Mouse (Mus musculus) MEL (cell line): Measurements from ENCODE around the gene Ube4a.
"Not testable (repeated sequence)": the region's sequence is repeated elsewhere in the genome, so short reads cannot be mapped to it uniquely, and the experiment has no call there.

Experiments used
- CTCF ChIP-seq, 3 experiments: IDR thresholded peaks in 2 of 3; conservative IDR thresholded peaks in 1 of 3; 2 replicates each; pipeline ENCODE4 v1.5.1; 2011 to 2012; ENCODE audit warnings: low read length in 3 of 3, low read depth in 2 of 3, mild to moderate bottlenecking in 2 of 3, improper control_type of control experiment in 1 of 3, inconsistent platforms in 1 of 3, mixed read lengths in 1 of 3, moderate library complexity in 1 of 3; ENCODE audit not compliant: control insufficient read depth in 1 of 3, insufficient read depth in 1 of 3, poor library complexity in 1 of 3, severe bottlenecking in 1 of 3
- E2F4 ChIP-seq: IDR thresholded peaks from 2 replicates; pipeline ENCODE4 v1.6.1; 2011; ENCODE audit warnings: low read depth, low read length, improper control_type of control experiment, borderline replicate concordance
- ELF1 ChIP-seq: IDR thresholded peaks from 2 replicates; pipeline ENCODE4 v1.6.1; 2014; ENCODE audit warnings: low read depth, mild to moderate bottlenecking, inconsistent platforms, low read length, improper control_type of control experiment, moderate library complexity
- MAX ChIP-seq: IDR thresholded peaks from 2 replicates; pipeline ENCODE4 v1.6.1; 2011; ENCODE audit warnings: low read length, improper control_type of control experiment
- NRF1 ChIP-seq: IDR thresholded peaks from 2 replicates; pipeline ENCODE4 v1.6.1; 2014; ENCODE audit warnings: low read depth, mild to moderate bottlenecking, inconsistent platforms, low read length, improper control_type of control experiment, moderate library complexity; ENCODE audit not compliant: poor library complexity, insufficient read depth, severe bottlenecking
- POLR2A ChIP-seq, 2 experiments: IDR thresholded peaks; 2 replicates each; pipeline ENCODE4 v1.6.1; 2011 to 2012; ENCODE audit warnings: low read length in 2 of 2, mild to moderate bottlenecking in 2 of 2, control low read depth in 1 of 2, improper control_type of control experiment in 1 of 2, low read depth in 1 of 2, moderate library complexity in 1 of 2; ENCODE audit not compliant: control insufficient read depth in 1 of 2, insufficient read depth in 1 of 2, poor library complexity in 1 of 2
- POLR2AphosphoS2 ChIP-seq: IDR thresholded peaks from 2 replicates; pipeline ENCODE4 v1.6.1; 2011; ENCODE audit warnings: low read length, improper control_type of control experiment
- RCOR1 ChIP-seq: IDR thresholded peaks from 2 replicates; pipeline ENCODE4 v1.6.1; 2012; ENCODE audit warnings: low read depth, mild to moderate bottlenecking, inconsistent platforms, low read length, improper control_type of control experiment
- TAL1 ChIP-seq: IDR thresholded peaks from 2 replicates; pipeline ENCODE4 v1.6.1; 2012; ENCODE audit warnings: mild to moderate bottlenecking, inconsistent platforms, low read length, moderate library complexity, mixed read lengths

DNA sequence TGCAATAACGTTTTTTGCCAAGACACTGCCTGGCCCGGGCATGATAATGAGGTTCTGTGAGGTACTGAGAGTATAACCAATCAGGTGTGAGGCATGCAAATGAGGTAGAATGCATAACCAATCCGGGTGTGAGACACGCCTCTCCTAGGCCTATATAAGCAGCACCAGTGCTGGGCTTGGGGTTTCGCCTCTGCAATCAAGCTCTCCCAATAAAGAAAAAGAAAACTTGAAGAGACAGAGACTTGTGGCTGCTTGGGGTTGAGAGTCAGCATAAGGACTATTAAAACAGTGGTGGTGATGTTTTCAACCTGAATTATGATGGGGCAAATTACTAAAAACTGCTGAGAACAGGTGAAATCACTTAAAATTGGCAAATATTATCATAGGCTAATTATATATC is 2.4 kb upstream of the Ube4a start:
- not testable (repeated sequence) for TF ChIP-seq ELF1; NRF1; TAL1; POLR2A (IDR thresholded peaks at IDR 0.05; ENCODE audit: control insufficient read depth in 1 of 2, insufficient read depth in 1 of 2, low read depth in 1 of 2, low read length in 2 of 2, poor library complexity in 1 of 2); CTCF (IDR thresholded peaks at IDR 0.05 in 2 of 3, conservative IDR thresholded peaks at IDR 0.05 in 1 of 3; ENCODE audit: control insufficient read depth in 1 of 3, insufficient read depth in 1 of 3, low read depth in 2 of 3, low read length in 3 of 3, poor library complexity in 1 of 3, severe bottlenecking in 1 of 3); MAX; E2F4; POLR2AphosphoS2; RCOR1
